Mouse (Mus musculus): ENCODE measurements around the gene Sowahc. TPM values are rescaled to one million over a fixed set of nuclear protein-coding genes. Genes with fewer than 3 reads are reported as not detected.
A peak's percentile ranks its signal among the peaks of the same experiment; 100 is the strongest.

Gene Sowahc
- 2.8 and 3.1 TPM in 2 replicates for polyA plus RNA-seq (2016; fragmentation: Nextera tagmentation; extraction: Ambion mirVana)

- H3K27me3 ChIP-seq (replicated peaks) = peaks cover 59% of the 10 kb centered on the region
- ATAC-seq = peak; percentile 86
- H3K36me3 ChIP-seq = no peaks in the 10 kb centered on the region
- H3K4me3 ChIP-seq = peak within 1 kb of the TSS; percentile 63
- H3K27ac ChIP-seq = peak within 1 kb of the TSS; percentile 75
- peak within 1 kb of the TSS; percentile 66 for H3K9ac ChIP-seq
- no peaks in the 10 kb centered on the region for H3K9me3 ChIP-seq (replicated peaks)
- peak within 1 kb of the TSS; percentile 89 for H3K4me2 ChIP-seq
- peaks cover 21% of the 10 kb centered on the region for H3K4me1 ChIP-seq
- under 1% methylated on average over 84 of the region's 84 CpGs for WGBS (ENCODE audit: insufficient replicate concordance)
Measured at GRCm38 (mm10) chr10:59221473-59222270, at the start of gene Sowahc, which contains the start of gene Sept10. Sowahc (plus strand) TSS chr10:59221953. Sept10 (minus strand) TSS chr10:59221847.

GRCm38 (mm10) chr10:59172539-59172938 is 49.2 kb upstream of the Sowahc start:
- no peaks in the 10 kb centered on the region for H3K9me3 ChIP-seq (replicated peaks)
- H3K9ac ChIP-seq = no peak overlapping the region
- H3K4me1 ChIP-seq = peaks cover 5% of the 10 kb centered on the region; the same call in 1 of the 2 replicates
- H3K36me3 ChIP-seq = no peaks in the 10 kb centered on the region
- H3K4me3 ChIP-seq = no peak overlapping the region
- ATAC-seq = no peak
- H3K27ac ChIP-seq = no peak overlapping the region
- 68% methylated on average over 1 of the region's 1 CpGs for WGBS (ENCODE audit: insufficient replicate concordance)
- H3K27me3 ChIP-seq (replicated peaks) = no peaks in the 10 kb centered on the region
- no peak overlapping the region for H3K4me2 ChIP-seq

GRCm38 (mm10) chr10:59179620-59180019 is 42.1 kb upstream of the Sowahc start:
- H3K27me3 ChIP-seq (replicated peaks) = no peaks in the 10 kb centered on the region
- H3K4me1 ChIP-seq = no peaks in the 10 kb centered on the region
- H3K36me3 ChIP-seq = no peaks in the 10 kb centered on the region
- WGBS (ENCODE audit: insufficient replicate concordance) = 42% methylated on average over 3 of the region's 3 CpGs
- H3K9me3 ChIP-seq (replicated peaks) = no peaks in the 10 kb centered on the region
- no peak overlapping the region for H3K27ac ChIP-seq
- no peak overlapping the region for H3K9ac ChIP-seq
- no peak overlapping the region for H3K4me2 ChIP-seq
- no peak overlapping the region for H3K4me3 ChIP-seq
- ATAC-seq = no peak

GRCm38 (mm10) chr10:59182306-59182705 is 39.4 kb upstream of the Sowahc start:
- 51% methylated on average over 3 of the region's 3 CpGs for WGBS (ENCODE audit: insufficient replicate concordance)
- H3K4me3 ChIP-seq = no peak overlapping the region
- H3K4me2 ChIP-seq = no peak overlapping the region

GRCm38 (mm10) chr10:59194891-59195290 is 26.9 kb upstream of the Sowahc start:
- 68% methylated on average over 5 of the region's 5 CpGs for WGBS (ENCODE audit: insufficient replicate concordance)
- Histone ChIP-seq H3K4me2 (no peak overlapping the region), H3K9ac (no peak overlapping the region), H3K27me3 (replicated peaks) (no peaks in the 10 kb centered on the region), H3K36me3 (no peaks in the 10 kb centered on the region), H3K4me1 (no peaks in the 10 kb centered on the region), H3K27ac (no peak overlapping the region), H3K4me3 (no peak overlapping the region), H3K9me3 (replicated peaks) (no peaks in the 10 kb centered on the region)
- no peak for ATAC-seq

More at GRCm38 (mm10) chr10:59182306-59182705, 39.4 kb upstream of the Sowahc start:
- ATAC-seq = no peak
- Histone ChIP-seq H3K27me3 (replicated peaks) (no peaks in the 10 kb centered on the region), H3K9ac (no peak overlapping the region), H3K36me3 (no peaks in the 10 kb centered on the region), H3K27ac (no peak overlapping the region), H3K9me3 (replicated peaks) (no peaks in the 10 kb centered on the region), H3K4me1 (no peaks in the 10 kb centered on the region)

- Histone ChIP-seq H3K4me3 (no peak overlapping the region), H3K27me3 (replicated peaks) (no peaks in the 10 kb centered on the region), H3K4me1 (no peaks in the 10 kb centered on the region), H3K9ac (no peak overlapping the region), H3K4me2 (no peak overlapping the region), H3K9me3 (replicated peaks) (no peaks in the 10 kb centered on the region), H3K27ac (no peak overlapping the region), H3K36me3 (no peaks in the 10 kb centered on the region)
- ATAC-seq = no peak
- 80% methylated on average over 3 of the region's 3 CpGs for WGBS (ENCODE audit: insufficient replicate concordance)
Measured at GRCm38 (mm10) chr10:59196763-59197162, 25.0 kb upstream of the Sowahc start.

- Histone ChIP-seq H3K27me3 (replicated peaks) (no peaks in the 10 kb centered on the region), H3K9me3 (replicated peaks) (no peaks in the 10 kb centered on the region), H3K27ac (no peak overlapping the region), H3K4me3 (no peak overlapping the region), H3K4me2 (no peak overlapping the region), H3K9ac (no peak overlapping the region), H3K36me3 (no peaks in the 10 kb centered on the region), H3K4me1 (no peaks in the 10 kb centered on the region)
- ATAC-seq = no peak
Measured at GRCm38 (mm10) chr10:59200011-59200410, 21.7 kb upstream of the Sowahc start.

GRCm38 (mm10) chr10:59220824-59221472 is 805 bp upstream of the Sowahc start:
- peak overlapping the region; percentile 63 for H3K4me3 ChIP-seq
- peak overlapping the region; percentile 66 for H3K9ac ChIP-seq
- no peak for ATAC-seq
- no peaks in the 10 kb centered on the region for H3K9me3 ChIP-seq (replicated peaks)
- no peaks in the 10 kb centered on the region for H3K36me3 ChIP-seq
- 3% methylated on average over 39 of the region's 39 CpGs for WGBS (ENCODE audit: insufficient replicate concordance)
- H3K4me1 ChIP-seq = peaks cover 21% of the 10 kb centered on the region
- peak overlapping the region; percentile 75 for H3K27ac ChIP-seq
- peak overlapping the region; percentile 89 for H3K4me2 ChIP-seq
- peaks cover 57% of the 10 kb centered on the region for H3K27me3 ChIP-seq (replicated peaks)

GRCm38 (mm10) chr10:59222271-59223101 is 733 bp downstream of the Sowahc start:
- peak overlapping the region; percentile 66 for H3K9ac ChIP-seq
- WGBS (ENCODE audit: insufficient replicate concordance) = 6% methylated on average over 49 of the region's 49 CpGs
- H3K4me2 ChIP-seq = peak overlapping the region; percentile 89
- H3K4me3 ChIP-seq = peak overlapping the region; percentile 63
- no peaks in the 10 kb centered on the region for H3K36me3 ChIP-seq
- H3K27me3 ChIP-seq (replicated peaks) = peaks cover 60% of the 10 kb centered on the region
- no peak overlapping the region for H3K27ac ChIP-seq
- peaks cover 21% of the 10 kb centered on the region for H3K4me1 ChIP-seq
- peak; percentile 19 for ATAC-seq
- no peaks in the 10 kb centered on the region for H3K9me3 ChIP-seq (replicated peaks)

- Histone ChIP-seq H3K9ac (no peak overlapping the region), H3K36me3 (no peaks in the 10 kb centered on the region), H3K4me2 (peak overlapping the region; percentile 89), H3K9me3 (replicated peaks) (no peaks in the 10 kb centered on the region), H3K4me3 (peak overlapping the region; percentile 63), H3K27me3 (replicated peaks) (peaks cover 58% of the 10 kb centered on the region), H3K4me1 (peaks cover 21% of the 10 kb centered on the region), H3K27ac (no peak overlapping the region)
- no peak for ATAC-seq
- WGBS (ENCODE audit: insufficient replicate concordance) = 40% methylated on average over 14 of the region's 14 CpGs
Measured at GRCm38 (mm10) chr10:59223301-59223700, 1.5 kb downstream of the Sowahc start.

GRCm38 (mm10) chr10:59223890-59224289 is 2.1 kb downstream of the Sowahc start:
- Histone ChIP-seq H3K9me3 (replicated peaks) (no peaks in the 10 kb centered on the region), H3K36me3 (no peaks in the 10 kb centered on the region), H3K4me3 (no peak overlapping the region), H3K4me1 (peaks cover 21% of the 10 kb centered on the region), H3K4me2 (peak overlapping the region; percentile 89), H3K27me3 (replicated peaks) (peaks cover 52% of the 10 kb centered on the region), H3K27ac (no peak overlapping the region), H3K9ac (no peak overlapping the region)
- 70% methylated on average over 4 of the region's 4 CpGs for WGBS (ENCODE audit: insufficient replicate concordance)
- no peak for ATAC-seq

Data from liver, embryonic 12.5 days (tissue).